Mouse (Mus musculus): Measurements from ENCODE around the gene Tmsb15a.

The Tmsb15a gene

GRCm38 (mm10) chrX:135725161-135725560, at the start of gene Tmsb15a:
TSS of gene Tmsb15a (minus strand) at chrX:135725261.
- no peak for DNase-seq (ENCODE audit: inconsistent age in 2 of 2, low spot score in 1 of 2)

- no peak for DNase-seq (ENCODE audit: inconsistent age in 2 of 2, low spot score in 1 of 2)
Observed at GRCm38 (mm10) chrX:135768565-135768964, 43.5 kb upstream of the Tmsb15a start.

- no peak for DNase-seq (ENCODE audit: inconsistent age in 2 of 2, low spot score in 1 of 2)
Observed at GRCm38 (mm10) chrX:135768043-135768548, 43.0 kb upstream of the Tmsb15a start.

GRCm38 (mm10) chrX:135761707-135762106, 36.6 kb upstream of the Tmsb15a start:
- peak in 1 of 2 experiments; percentile 60 for DNase-seq (ENCODE audit: inconsistent age in 2 of 2, low spot score in 1 of 2)

GRCm38 (mm10) chrX:135752832-135753231, 27.8 kb upstream of the Tmsb15a start:
- DNase-seq (ENCODE audit: inconsistent age in 2 of 2, low spot score in 1 of 2) = peak; percentile 55 to 84

- DNase-seq (ENCODE audit: inconsistent age in 2 of 2, low spot score in 1 of 2) = peak in 1 of 2 experiments; percentile 69
Observed at GRCm38 (mm10) chrX:135745376-135745775, 20.3 kb upstream of the Tmsb15a start.

- no peak for DNase-seq (ENCODE audit: inconsistent age in 2 of 2, low spot score in 1 of 2)
Observed at GRCm38 (mm10) chrX:135743056-135743355, 17.9 kb upstream of the Tmsb15a start.

- DNase-seq (ENCODE audit: inconsistent age in 2 of 2, low spot score in 1 of 2) = peak; percentile 89 to 96
Observed at GRCm38 (mm10) chrX:135742304-135743055, 17.4 kb upstream of the Tmsb15a start, which contains the start of the genes Armcx5 and Gprasp1. TSS of gene Armcx5 (plus strand) at chrX:135742733. TSS of gene Gprasp1 (plus strand) at chrX:135742733.

GRCm38 (mm10) chrX:135738730-135739520, 13.9 kb upstream of the Tmsb15a start:
- no peak for DNase-seq (ENCODE audit: inconsistent age in 2 of 2, low spot score in 1 of 2)

GRCm38 (mm10) chrX:135712845-135713244, 12.2 kb downstream of the Tmsb15a start:
- DNase-seq (ENCODE audit: inconsistent age in 2 of 2, low spot score in 1 of 2) = no peak

- no peak for DNase-seq (ENCODE audit: inconsistent age in 2 of 2, low spot score in 1 of 2)
Observed at GRCm38 (mm10) chrX:135704349-135704748, 20.7 kb downstream of the Tmsb15a start.

GRCm38 (mm10) chrX:135703111-135703510, 21.9 kb downstream of the Tmsb15a start:
- no peak for DNase-seq (ENCODE audit: inconsistent age in 2 of 2, low spot score in 1 of 2)

GRCm38 (mm10) chrX:135693633-135694032, 31.4 kb downstream of the Tmsb15a start, which contains the start of gene Tcp11x2:
TSS of gene Tcp11x2 (minus strand) at chrX:135693790.
- no peak for DNase-seq (ENCODE audit: inconsistent age in 2 of 2, low spot score in 1 of 2)

GRCm38 (mm10) chrX:135687802-135688201, 37.3 kb downstream of the Tmsb15a start:
- DNase-seq (ENCODE audit: inconsistent age in 2 of 2, low spot score in 1 of 2) = no peak

GRCm38 (mm10) chrX:135681858-135682257, 43.2 kb downstream of the Tmsb15a start:
- no peak for DNase-seq (ENCODE audit: inconsistent age in 2 of 2, low spot score in 1 of 2)
